Mouse (Mus musculus) hindbrain, embryonic 13.5 days (tissue): ENCODE measurements around the gene Metrnl. TPM values are rescaled to one million over a fixed set of nuclear protein-coding genes. Genes with fewer than 3 reads are reported as not detected.

Source experiments
- ATAC-seq: fragments of 200-750 bp; cut with Nextera tagmentation; 2 replicates; pipeline ENCODE4 v1.8.0; 2017; ENCODE audit warnings: moderate TSS enrichment; ENCODE audit not compliant: low FRiP score
- H3K27ac ChIP-seq: fragments of 300-500 bp; sonication (generic); 2 replicates; pipeline ENCODE4 v1.5.1; 2015; ENCODE audit warnings: inconsistent platforms, mild to moderate bottlenecking, moderate library complexity
- H3K27me3 ChIP-seq: fragments of 300-500 bp; sonication (generic); 2 replicates; pipeline ENCODE4 v1.6.1; 2015; ENCODE audit warnings: mild to moderate bottlenecking, inconsistent platforms
- H3K36me3 ChIP-seq: fragments of 300-500 bp; sonication (generic); 2 replicates; pipeline ENCODE4 v1.6.1; 2015; ENCODE audit warnings: mild to moderate bottlenecking, inconsistent platforms
- H3K4me1 ChIP-seq: fragments of 300-500 bp; sonication (generic); replicated peaks from 2 replicates; pipeline ENCODE4 v1.6.1; 2015; ENCODE audit warnings: inconsistent platforms
- H3K4me2 ChIP-seq: fragments of 300-500 bp; sonication (generic); 2 replicates; pipeline ENCODE4 v1.6.1; 2015; ENCODE audit warnings: inconsistent platforms, mild to moderate bottlenecking, moderate library complexity
- H3K4me3 ChIP-seq: fragments of 300-500 bp; sonication (generic); 2 replicates; pipeline ENCODE4 v1.5.1; 2015; ENCODE audit warnings: mild to moderate bottlenecking, inconsistent platforms
- H3K9ac ChIP-seq: fragments of 300-500 bp; sonication (generic); 2 replicates; pipeline ENCODE4 v1.6.1; 2015; ENCODE audit warnings: mild to moderate bottlenecking, inconsistent platforms
- H3K9me3 ChIP-seq: fragments of 300-500 bp; sonication (generic); 2 replicates; pipeline ENCODE4 v1.6.1; 2016; ENCODE audit warnings: inconsistent platforms
- WGBS: fragments of 180-500 bp; shearing (Covaris S2); methylation state at CpG from one replicate; pipeline ENCODE4 v1.1.7; 2015; 5-methylcytosine and 5-hydroxymethylcytosine counted together
- polyA plus RNA-seq: library from polyadenylated mRNA; unstranded; fragments of >200 nt; fragmentation: Nextera tagmentation; extraction: Ambion mirVana; gene quantifications from 2 replicates; pipeline ENCODE4 v1.2.1, GENCODE M21; 2015

The Metrnl gene
- polyA plus RNA-seq, 1 experiment from 2014 or later = 15.9 TPM

DNA sequence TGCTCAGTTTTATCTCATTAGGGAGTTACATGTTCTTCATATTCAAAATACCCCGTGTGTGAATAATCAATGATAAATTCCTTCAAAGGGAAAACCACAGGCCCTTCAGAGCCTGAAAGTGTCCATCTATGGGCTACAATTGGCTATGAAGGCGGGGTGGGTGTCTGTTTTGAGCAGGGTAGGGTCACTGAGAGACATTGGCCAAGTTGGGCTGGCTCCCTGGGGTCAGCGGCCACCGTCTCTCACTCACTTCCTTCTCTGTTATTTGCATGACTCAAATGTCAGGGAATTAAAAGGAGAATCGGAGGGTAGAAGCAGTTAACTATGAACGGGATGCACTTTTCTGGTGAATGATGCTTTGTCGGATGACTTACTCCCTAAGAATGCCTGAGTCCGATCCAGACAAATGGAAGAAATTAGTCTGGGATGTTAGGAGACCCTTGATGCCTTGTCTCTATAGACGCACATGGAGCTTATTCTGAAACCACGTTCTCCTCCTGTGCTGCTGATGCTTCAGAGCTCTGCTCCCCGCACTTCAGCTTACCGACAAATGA lies 45.7 kb downstream of the Metrnl start:
- Histone ChIP-seq H3K9me3 (no peaks in the 10 kb centered on the region), H3K27me3 (no peaks in the 10 kb centered on the region), H3K4me3 (no peak overlapping the region), H3K27ac (no peak overlapping the region), H3K4me1 (no peaks in the 10 kb centered on the region), H3K36me3 (no peaks in the 10 kb centered on the region), H3K9ac (no peak overlapping the region), H3K4me2 (no peak overlapping the region)
- no peak for ATAC-seq
- 76% methylated on average over 12 of the region's 12 CpGs for WGBS

DNA sequence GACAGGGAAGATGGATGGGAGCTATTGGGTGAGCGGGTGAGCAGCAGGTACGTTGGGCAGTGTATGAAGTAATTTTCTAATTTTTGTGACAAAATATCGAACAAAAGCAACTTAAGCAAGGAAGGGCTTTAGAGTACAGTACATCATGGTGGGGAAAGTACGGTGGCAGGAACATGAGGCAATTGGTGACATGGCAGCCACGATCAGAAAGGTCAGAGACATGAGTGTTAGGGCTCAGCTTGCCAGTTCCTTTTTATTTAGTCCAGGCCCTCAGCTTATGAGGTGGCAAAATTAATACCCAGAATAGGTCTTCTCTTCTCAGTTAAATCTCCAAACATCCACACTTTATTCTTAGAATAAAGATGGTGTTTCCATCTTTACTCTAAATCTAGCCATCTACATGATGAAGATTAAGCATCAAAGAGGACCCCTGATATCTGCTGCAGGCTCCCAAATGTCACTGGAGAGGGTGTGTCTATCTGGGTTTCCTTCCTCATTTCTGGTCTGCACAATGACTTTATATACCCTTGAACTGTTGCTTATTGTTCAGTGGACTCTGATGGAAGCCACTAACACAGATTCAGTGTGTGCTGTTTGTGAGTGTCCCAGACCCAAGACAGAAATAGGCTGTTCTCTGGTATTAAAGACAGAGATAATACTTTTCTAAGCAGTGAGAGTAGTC lies 46.8 kb downstream of the Metrnl start:
- ATAC-seq = no peak
- Histone ChIP-seq H3K4me1 (no peaks in the 10 kb centered on the region), H3K4me3 (no peak overlapping the region), H3K27me3 (no peaks in the 10 kb centered on the region), H3K9me3 (no peaks in the 10 kb centered on the region), H3K9ac (no peak overlapping the region), H3K36me3 (no peaks in the 10 kb centered on the region), H3K27ac (no peak overlapping the region), H3K4me2 (no peak overlapping the region)
- 87% methylated on average over 5 of the region's 5 CpGs for WGBS

Other genes starting within 250 kb of the Metrnl start
- 58.8 and 59.0 TPM in 2 replicates for gene Tbcd, start 249.6 kb upstream of the Metrnl start, polyA plus RNA-seq
- 0.44 and 0.71 TPM in 2 replicates for gene Zfp750, start 182.2 kb upstream of the Metrnl start, polyA plus RNA-seq
- gene B3gntl1, start 28.4 kb upstream of the Metrnl start, polyA plus RNA-seq = 6.4 and 7.8 TPM in 2 replicates
- gene Ptchd3, start 128.7 kb downstream of the Metrnl start, polyA plus RNA-seq = not detected in 2 replicates